Mouse (Mus musculus): ENCODE results near the gene Uap1l1. TPM values are rescaled to one million over a fixed set of nuclear protein-coding genes. Genes with fewer than 3 reads are reported as not detected.

Gene Uap1l1
- polyA plus RNA-seq, 1 experiment from 2014 or later = 11.3 TPM

Other genes with a start within 250 kb of the Uap1l1 start
- gene Nrarp, start 184.9 kb downstream of the Uap1l1 start, polyA plus RNA-seq (2015; fragmentation: Nextera tagmentation; extraction: Ambion mirVana) = 12.6 and 15.3 TPM in 2 replicates
- gene Tor4a, start 168.8 kb downstream of the Uap1l1 start, polyA plus RNA-seq (2015; fragmentation: Nextera tagmentation; extraction: Ambion mirVana) = 4.1 and 4.8 TPM in 2 replicates
- gene Nelfb, start 154.2 kb downstream of the Uap1l1 start, polyA plus RNA-seq (2015; fragmentation: Nextera tagmentation; extraction: Ambion mirVana) = 122 and 124 TPM in 2 replicates
- gene Stpg3, start 151.0 kb downstream of the Uap1l1 start, polyA plus RNA-seq (2015; fragmentation: Nextera tagmentation; extraction: Ambion mirVana) = 0.11 TPM in 1 of 2 replicates, not detected in the other
- not detected in 2 replicates for gene Fam166a, start 146.9 kb downstream of the Uap1l1 start, polyA plus RNA-seq (2015; fragmentation: Nextera tagmentation; extraction: Ambion mirVana)
- gene Tubb4b, start 141.0 kb downstream of the Uap1l1 start, polyA plus RNA-seq (2015; fragmentation: Nextera tagmentation; extraction: Ambion mirVana) = 423 and 425 TPM in 2 replicates
- not detected in 2 replicates for gene Slc34a3, start 131.3 kb downstream of the Uap1l1 start, polyA plus RNA-seq (2015; fragmentation: Nextera tagmentation; extraction: Ambion mirVana)
- not detected in 2 replicates for gene Rnf224, start 128.9 kb downstream of the Uap1l1 start, polyA plus RNA-seq (2015; fragmentation: Nextera tagmentation; extraction: Ambion mirVana)
- 8.6 and 9.2 TPM in 2 replicates for gene Rnf208, start 123.4 kb downstream of the Uap1l1 start, polyA plus RNA-seq (2015; fragmentation: Nextera tagmentation; extraction: Ambion mirVana)
- gene Cysrt1, start 123.2 kb downstream of the Uap1l1 start, polyA plus RNA-seq (2015; fragmentation: Nextera tagmentation; extraction: Ambion mirVana) = not detected in 2 replicates
- gene AL732309.1, start 118.8 kb downstream of the Uap1l1 start, polyA plus RNA-seq (2015; fragmentation: Nextera tagmentation; extraction: Ambion mirVana) = 4.4 and 6.0 TPM in 2 replicates
- gene Tmem203, start 110.2 kb downstream of the Uap1l1 start, polyA plus RNA-seq (2015; fragmentation: Nextera tagmentation; extraction: Ambion mirVana) = 23.6 and 24.2 TPM in 2 replicates
- 7.2 and 8.2 TPM in 2 replicates for gene Tprn, start 103.1 kb downstream of the Uap1l1 start, polyA plus RNA-seq (2015; fragmentation: Nextera tagmentation; extraction: Ambion mirVana)
- gene Ssna1, start 93.2 kb downstream of the Uap1l1 start, polyA plus RNA-seq (2015; fragmentation: Nextera tagmentation; extraction: Ambion mirVana) = 231 and 234 TPM in 2 replicates
- 150 and 154 TPM in 2 replicates for gene Anapc2, start 93.2 kb downstream of the Uap1l1 start, polyA plus RNA-seq (2015; fragmentation: Nextera tagmentation; extraction: Ambion mirVana)
- not detected in 2 replicates for gene Tmem210, start 77.5 kb downstream of the Uap1l1 start, polyA plus RNA-seq (2015; fragmentation: Nextera tagmentation; extraction: Ambion mirVana)
- not detected in 2 replicates for gene Lrrc26, start 75.8 kb downstream of the Uap1l1 start, polyA plus RNA-seq (2015; fragmentation: Nextera tagmentation; extraction: Ambion mirVana)
- 0.61 and 0.97 TPM in 2 replicates for gene Grin1, start 46.5 kb downstream of the Uap1l1 start, polyA plus RNA-seq (2015; fragmentation: Nextera tagmentation; extraction: Ambion mirVana)
- 54.5 and 60.2 TPM in 2 replicates for gene Man1b1, start 33.3 kb downstream of the Uap1l1 start, polyA plus RNA-seq (2015; fragmentation: Nextera tagmentation; extraction: Ambion mirVana)
- 21.3 and 24.7 TPM in 2 replicates for gene Dpp7, start 9.3 kb downstream of the Uap1l1 start, polyA plus RNA-seq (2015; fragmentation: Nextera tagmentation; extraction: Ambion mirVana)
- 43.4 and 45.5 TPM in 2 replicates for gene Sapcd2, start 6.6 kb upstream of the Uap1l1 start, polyA plus RNA-seq (2015; fragmentation: Nextera tagmentation; extraction: Ambion mirVana)
- 0.55 and 0.73 TPM in 2 replicates for gene Entpd2, start 30.2 kb upstream of the Uap1l1 start, polyA plus RNA-seq (2015; fragmentation: Nextera tagmentation; extraction: Ambion mirVana)
- 29.1 and 32.6 TPM in 2 replicates for gene Npdc1, start 33.7 kb upstream of the Uap1l1 start, polyA plus RNA-seq (2015; fragmentation: Nextera tagmentation; extraction: Ambion mirVana)
- 0.06 TPM in 1 of 2 replicates, not detected in the other for gene Fut7, start 57.6 kb upstream of the Uap1l1 start, polyA plus RNA-seq (2015; fragmentation: Nextera tagmentation; extraction: Ambion mirVana)
- 3.3 and 3.8 TPM in 2 replicates for gene Abca2, start 63.0 kb upstream of the Uap1l1 start, polyA plus RNA-seq (2015; fragmentation: Nextera tagmentation; extraction: Ambion mirVana)
- 2.2 and 2.5 TPM in 2 replicates for gene Clic3, start 91.2 kb upstream of the Uap1l1 start, polyA plus RNA-seq (2015; fragmentation: Nextera tagmentation; extraction: Ambion mirVana)
- 35.0 and 37.6 TPM in 2 replicates for gene Paxx, start 95.4 kb upstream of the Uap1l1 start, polyA plus RNA-seq (2015; fragmentation: Nextera tagmentation; extraction: Ambion mirVana)
- 0.80 and 2.5 TPM in 2 replicates for gene Ptgds, start 104.4 kb upstream of the Uap1l1 start, polyA plus RNA-seq (2015; fragmentation: Nextera tagmentation; extraction: Ambion mirVana)
- not detected in 2 replicates for gene Lcn12, start 128.2 kb upstream of the Uap1l1 start, polyA plus RNA-seq (2015; fragmentation: Nextera tagmentation; extraction: Ambion mirVana)
- gene Fbxw5, start 135.1 kb upstream of the Uap1l1 start, polyA plus RNA-seq (2015; fragmentation: Nextera tagmentation; extraction: Ambion mirVana) = 69.5 and 79.7 TPM in 2 replicates
- gene C8g, start 136.0 kb upstream of the Uap1l1 start, polyA plus RNA-seq (2015; fragmentation: Nextera tagmentation; extraction: Ambion mirVana) = 5.5 and 7.2 TPM in 2 replicates
- 37.3 and 40.6 TPM in 2 replicates for gene Traf2, start 181.3 kb upstream of the Uap1l1 start, polyA plus RNA-seq (2015; fragmentation: Nextera tagmentation; extraction: Ambion mirVana)
- 330 TPM in 2 replicates for gene Edf1, start 192.2 kb upstream of the Uap1l1 start, polyA plus RNA-seq (2015; fragmentation: Nextera tagmentation; extraction: Ambion mirVana)
- gene Mamdc4, start 209.2 kb upstream of the Uap1l1 start, polyA plus RNA-seq (2015; fragmentation: Nextera tagmentation; extraction: Ambion mirVana) = 4.9 and 5.8 TPM in 2 replicates
- gene Phpt1, start 209.5 kb upstream of the Uap1l1 start, polyA plus RNA-seq (2015; fragmentation: Nextera tagmentation; extraction: Ambion mirVana) = 163 and 177 TPM in 2 replicates
- 0.85 and 1.0 TPM in 2 replicates for gene Ajm1, start 216.1 kb upstream of the Uap1l1 start, polyA plus RNA-seq (2015; fragmentation: Nextera tagmentation; extraction: Ambion mirVana)
- gene Rabl6, start 242.8 kb upstream of the Uap1l1 start, polyA plus RNA-seq (2015; fragmentation: Nextera tagmentation; extraction: Ambion mirVana) = 76.9 and 83.8 TPM in 2 replicates